Mouse (Mus musculus) retina, postnatal 7 days (tissue): ENCODE measurements around the gene Gm10188.

ENCODE experiments used
- DNase-seq: peaks from one replicate; pipeline ENCODE4 v3.0.0-alpha.2; 2012; ENCODE audit warnings: low read depth, low spot score

The Gm10188 gene

DNA sequence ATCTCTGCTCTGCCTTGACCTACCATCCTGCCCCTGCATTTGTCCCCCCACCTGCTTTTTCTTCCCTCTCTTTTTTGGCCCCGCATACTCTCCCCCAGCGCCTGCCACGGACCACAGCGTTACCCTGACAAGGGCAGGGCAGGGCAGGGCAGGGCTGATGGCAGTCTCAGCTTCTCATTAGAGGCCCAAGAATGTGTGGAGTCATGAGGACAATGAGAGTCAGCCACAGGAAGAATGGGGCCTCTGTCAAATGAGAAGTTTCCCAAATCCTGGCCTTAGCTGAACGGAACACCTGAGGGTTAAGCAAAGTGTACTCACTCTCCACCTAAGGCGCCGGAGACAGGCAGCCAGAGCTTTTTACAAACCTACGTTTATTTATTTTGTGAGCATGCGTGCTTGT, 34.5 kb downstream of the Gm10188 start:
- DNase-seq: no peak

DNA sequence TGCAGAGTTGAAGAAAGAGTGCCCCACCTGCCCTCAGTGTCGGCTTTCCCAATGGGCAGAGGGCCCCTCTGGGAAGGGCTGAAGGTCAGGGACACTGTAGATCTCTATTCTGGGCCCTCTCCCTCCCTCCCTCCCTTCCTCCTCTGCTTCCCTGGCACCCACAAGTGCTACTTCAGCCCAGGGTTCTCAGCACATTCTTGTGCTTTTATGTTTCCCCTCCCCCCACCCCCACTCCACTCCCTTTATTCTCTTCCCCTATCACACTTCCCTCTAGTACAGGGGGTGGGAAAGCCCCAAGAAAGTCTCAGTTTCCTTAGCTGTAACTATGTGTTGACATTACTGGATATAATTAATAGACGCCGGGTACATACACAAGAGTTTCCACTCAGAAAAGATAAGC, 34.9 kb downstream of the Gm10188 start:
- DNase-seq: no peak

- no peak for DNase-seq
Observed at GRCm38 (mm10) chr1:132193806-132194205, 35.8 kb downstream of the Gm10188 start.

DNA sequence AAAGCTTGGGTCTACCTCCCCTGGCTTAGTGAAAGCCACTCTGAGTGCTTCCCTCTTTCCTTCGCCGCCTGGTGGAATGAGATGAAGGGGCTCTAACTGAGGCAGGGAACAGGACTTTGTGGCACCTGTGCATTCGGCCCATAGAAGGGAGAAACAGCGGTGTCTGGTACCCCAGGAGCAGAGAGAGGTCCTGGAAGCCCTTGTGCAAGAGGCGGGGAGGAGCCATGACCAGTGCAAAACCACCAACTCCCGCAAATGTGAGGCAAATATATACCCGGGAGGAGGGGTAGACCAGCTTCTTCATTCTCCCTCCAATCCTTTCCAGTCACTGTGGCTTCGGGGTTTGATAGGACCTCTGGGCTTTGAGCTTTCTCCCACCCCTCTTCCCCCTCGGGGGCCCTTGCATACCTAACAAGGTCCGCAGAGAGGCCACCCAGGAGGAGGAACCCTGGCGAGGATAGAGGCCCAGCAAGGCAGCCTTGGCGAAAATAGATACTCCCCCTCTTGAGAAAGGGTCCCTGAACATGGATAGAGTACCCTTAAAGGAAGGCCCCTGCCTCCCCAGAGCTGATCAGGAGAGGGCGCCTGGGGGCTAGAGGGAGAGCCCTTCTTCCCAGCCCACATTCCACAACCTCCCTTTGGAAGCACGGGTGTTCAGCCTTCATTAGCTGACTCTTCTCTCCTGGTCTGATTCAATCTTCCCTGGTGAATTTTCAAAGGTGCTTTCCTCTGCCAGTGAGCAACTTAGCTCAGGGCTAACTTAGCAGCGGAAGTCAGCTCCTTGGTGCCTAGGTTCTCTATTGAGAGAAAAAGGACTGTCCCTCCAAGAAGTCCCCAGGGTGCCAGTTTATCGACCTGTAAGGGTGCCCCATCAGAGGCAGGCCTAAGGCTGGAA, 37.5 kb downstream of the Gm10188 start:
- no peak for DNase-seq

- DNase-seq: no peak
Observed at GRCm38 (mm10) chr1:132191093-132191785, 38.3 kb downstream of the Gm10188 start, which contains the start of the genes Lemd1 and AC124108.1. Gene Lemd1, plus strand, starts transcription at chr1:132191431. Gene AC124108.1, plus strand, starts transcription at chr1:132191457.

GRCm38 (mm10) chr1:132190621-132191092, 38.9 kb downstream of the Gm10188 start:
- no peak for DNase-seq

DNA sequence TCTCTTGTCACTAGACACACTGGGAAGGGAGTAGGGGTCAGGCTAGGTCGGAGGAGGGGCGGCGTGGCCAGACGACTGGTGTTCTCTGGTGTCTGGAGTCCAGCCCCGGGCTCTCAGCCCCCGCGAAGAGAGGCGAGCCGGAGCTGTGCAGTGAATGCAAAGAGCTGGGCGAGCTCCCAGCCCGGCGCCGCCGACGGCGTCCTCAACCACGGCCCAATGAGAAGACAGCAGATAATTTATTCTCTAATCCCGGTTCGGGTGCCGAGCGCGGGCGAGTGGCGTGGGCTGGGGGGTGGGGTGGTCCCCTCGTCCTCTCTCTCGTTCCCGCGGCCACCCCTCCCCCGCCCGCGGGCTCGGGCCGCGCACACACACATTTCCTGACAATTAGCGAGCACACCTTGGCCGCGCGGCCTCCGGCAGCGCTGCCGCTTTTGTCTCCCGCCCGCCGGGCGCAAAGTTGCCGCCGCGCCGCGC, 39.5 kb downstream of the Gm10188 start:
- DNase-seq: peak; percentile 58

GRCm38 (mm10) chr1:132189231-132189630, 40.3 kb downstream of the Gm10188 start:
- DNase-seq: no peak

DNA sequence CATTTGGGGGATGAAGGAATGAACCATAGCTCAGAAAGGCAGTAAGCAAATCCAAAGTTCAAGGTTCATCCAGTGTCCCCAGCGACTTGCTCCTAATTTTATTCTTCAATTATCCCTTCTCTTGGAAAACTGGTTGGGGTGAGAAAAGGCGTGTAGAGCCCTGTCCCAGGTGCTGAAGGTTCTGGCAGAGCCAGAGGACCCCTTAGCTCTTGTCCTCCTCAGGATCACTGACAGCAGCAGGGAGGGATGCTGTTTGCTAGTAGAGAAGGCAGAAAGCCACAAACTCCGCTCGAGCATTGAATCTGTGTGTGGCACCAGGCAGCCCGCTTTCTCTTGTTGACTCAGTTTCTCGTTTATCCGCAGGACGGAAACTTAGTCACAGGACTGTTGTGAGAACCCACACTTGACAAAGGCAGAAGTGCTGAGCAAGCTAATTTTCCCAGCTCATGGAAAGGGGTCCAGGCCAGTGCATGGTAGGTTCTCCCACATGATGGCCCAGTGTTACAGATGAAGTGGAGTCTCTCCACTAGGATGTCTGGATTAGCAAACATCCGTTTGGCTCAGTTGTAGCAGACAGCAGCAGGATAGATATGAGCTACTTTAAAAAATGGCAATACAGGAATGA, 41.0 kb downstream of the Gm10188 start:
- no peak for DNase-seq

DNA sequence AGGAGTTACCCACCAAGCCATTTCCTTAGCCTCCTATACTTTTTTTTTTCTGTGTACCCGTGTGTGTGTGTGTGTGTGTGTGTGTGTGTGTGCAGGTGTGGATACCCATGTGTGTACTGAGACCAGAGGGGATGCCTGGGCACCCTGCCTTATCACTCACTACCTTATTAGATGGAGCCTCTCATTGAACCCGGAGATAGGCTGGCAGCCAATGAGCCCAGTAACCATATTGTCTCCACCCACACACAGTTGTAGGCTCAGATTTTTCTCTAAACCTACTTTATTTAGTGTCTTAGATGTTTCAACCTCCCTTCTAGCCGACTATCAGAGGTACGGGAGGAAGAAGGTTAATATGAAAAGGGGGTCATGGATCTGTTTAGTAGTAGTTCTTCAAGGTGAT, 43.3 kb downstream of the Gm10188 start:
- no peak for DNase-seq
